ENCODE assay signal across 21 mouse cellular contexts in genomic region chr16:36074772-36075171, GRCm38 (mm10). TPM values are rescaled to one million over a fixed set of nuclear protein-coding genes. Genes with fewer than 3 reads are reported as not detected.
"Had no signal": no experiment of that assay in that cellular context is flagged by ENCODE, and none has a peak within 500 bp of the region (broad histone marks: within the 10 kb centered on the region; RNA-seq: fewer than 3 reads in every experiment).

No protein-coding gene starts in this region.

- H3K4me2 ChIP-seq: lung, embryonic 14.5 days; midbrain, embryonic 12.5 days; neural tube, embryonic 13.5 days; neural tube, embryonic 15.5 days; stomach, embryonic 15.5 days had no signal

- H3K9me3 ChIP-seq: midbrain, embryonic 10.5 days; midbrain, embryonic 12.5 days; neural tube, embryonic 13.5 days; neural tube, embryonic 15.5 days; stomach, embryonic 15.5 days had no signal

- H3K4me3 ChIP-seq: midbrain, embryonic 10.5 days; midbrain, embryonic 12.5 days; myocyte; neural tube, embryonic 13.5 days; neural tube, embryonic 15.5 days; stomach, embryonic 15.5 days had no signal

- H3K27ac ChIP-seq: midbrain, embryonic 10.5 days; midbrain, embryonic 12.5 days; neural tube, embryonic 13.5 days; neural tube, embryonic 15.5 days; stomach, embryonic 15.5 days had no signal

- DNase-seq: lung, adult 18-20 months; lung, embryonic 14.5 days; lung, postnatal 10 days; lung, postnatal 4 days; midbrain, embryonic 14.5 days; retina, postnatal 1 day; right cerebral cortex, adult 18-20 months; right cerebral cortex, postnatal 25 days; right cerebral cortex, postnatal 4 days; thymus, adult 18-20 months; thymus, postnatal 14 days; thymus, postnatal 36 days had no signal

- H3K27me3 ChIP-seq: midbrain, embryonic 12.5 days; neural tube, embryonic 13.5 days; neural tube, embryonic 15.5 days; stomach, embryonic 15.5 days had no signal

- H3K36me3 ChIP-seq: midbrain, embryonic 12.5 days; neural tube, embryonic 13.5 days; neural tube, embryonic 15.5 days; stomach, embryonic 15.5 days had no signal

- H3K9ac ChIP-seq: lung, embryonic 14.5 days; midbrain, embryonic 12.5 days; neural tube, embryonic 13.5 days; neural tube, embryonic 15.5 days; stomach, embryonic 15.5 days had no signal

- ATAC-seq: midbrain, embryonic 16.5 days had no signal

RNA-seq across cellular contexts. Expression of gene Csta1, which starts 56.3 kb away (rescaled TPM):
- polyA plus RNA-seq: lung, embryonic 14.5 days; midbrain, embryonic 10.5 days; midbrain, embryonic 14.5 days; midbrain, embryonic 16.5 days; myocyte; neural tube, embryonic 11.5 days; neural tube, embryonic 13.5 days; neural tube, embryonic 15.5 days; spleen, adult 2 months had no signal
